Mouse (Mus musculus) thymus, postnatal 10 days (tissue): ENCODE measurements around the gene Neurl1a.

Source experiments
- DNase-seq, 2 experiments: peaks; one replicate each; pipeline ENCODE4 v3.0.0; 2021; ENCODE audit warnings: low spot score in 2 of 2

The Neurl1a gene

GRCm38 (mm10) chr19:47285581-47285980 is 107.0 kb downstream of the Neurl1a start:
- no peak for DNase-seq

- no peak for DNase-seq
Measured at GRCm38 (mm10) chr19:47286886-47287450, 108.3 kb downstream of the Neurl1a start.

- no peak for DNase-seq
Measured at GRCm38 (mm10) chr19:47291307-47292080, 112.9 kb downstream of the Neurl1a start.

GRCm38 (mm10) chr19:47292451-47292951 is 113.9 kb downstream of the Neurl1a start:
- no peak for DNase-seq

- no peak for DNase-seq
Measured at GRCm38 (mm10) chr19:47298100-47298499, 119.5 kb downstream of the Neurl1a start.

GRCm38 (mm10) chr19:47301303-47302190 is 122.9 kb downstream of the Neurl1a start:
- no peak for DNase-seq

GRCm38 (mm10) chr19:47302191-47302852 is 123.7 kb downstream of the Neurl1a start:
- DNase-seq, result no peak

- no peak for DNase-seq
Measured at GRCm38 (mm10) chr19:47303128-47303527, 124.5 kb downstream of the Neurl1a start.

GRCm38 (mm10) chr19:47304170-47304745 is 125.6 kb downstream of the Neurl1a start:
- DNase-seq, result no peak

- DNase-seq, result no peak
Measured at GRCm38 (mm10) chr19:47305401-47305800, 126.8 kb downstream of the Neurl1a start.

- no peak for DNase-seq
Measured at GRCm38 (mm10) chr19:47306128-47306916, 127.7 kb downstream of the Neurl1a start.

GRCm38 (mm10) chr19:47306917-47307315 is 128.3 kb downstream of the Neurl1a start:
- no peak for DNase-seq
